Mouse (Mus musculus) heart, embryonic 10.5 days (tissue): ENCODE measurements at regions not wholly inside any gene's neighbourhood (a gene's known extent, or its start where the extent isn't known, plus 50 kb on each side); places are given as distances from the start of the nearest gene placed in this dataset.

Experiments used
- DNase-seq: peaks from one replicate; pipeline ENCODE4 v3.0.0-alpha.2; 2017; ENCODE audit warnings: low spot score
- H3K27ac ChIP-seq: fragments of 300-500 bp; sonication (generic); 2 replicates; pipeline ENCODE4 v1.5.1; 2016; ENCODE audit warnings: mild to moderate bottlenecking
- H3K27me3 ChIP-seq: fragments of 300-500 bp; sonication (generic); 2 replicates; pipeline ENCODE4 v1.6.1; 2016; ENCODE audit warnings: mild to moderate bottlenecking; ENCODE audit not compliant: poor library complexity, insufficient read depth, severe bottlenecking
- H3K36me3 ChIP-seq: fragments of 300-500 bp; sonication (generic); 2 replicates; pipeline ENCODE4 v1.6.1; 2016; ENCODE audit warnings: mild to moderate bottlenecking, moderate library complexity
- H3K4me1 ChIP-seq: fragments of 300-500 bp; sonication (generic); 2 replicates; pipeline ENCODE4 v1.6.1; 2016; ENCODE audit warnings: mild to moderate bottlenecking
- H3K4me3 ChIP-seq: fragments of 300-500 bp; sonication (generic); 2 replicates; pipeline ENCODE4 v1.5.1; 2016; ENCODE audit warnings: mild to moderate bottlenecking, moderate library complexity
- H3K9me3 ChIP-seq: fragments of 300-500 bp; sonication (generic); 2 replicates; pipeline ENCODE4 v1.6.1; 2016; ENCODE audit warnings: mild to moderate bottlenecking, moderate library complexity
- WGBS: fragments of 180-500 bp; shearing (Covaris S2); methylation state at CpG from one replicate; pipeline ENCODE4 v1.1.7; 2016; 5-methylcytosine and 5-hydroxymethylcytosine counted together

- WGBS, result 91% methylated on average over 2 of the region's 2 CpGs
- H3K9me3 ChIP-seq, result no peaks in the 10 kb centered on the region
- DNase-seq, result no peak
These were observed 124.9 kb upstream of the Tnr start for GRCm38 (mm10) chr1:159398643-159399042.

GRCm38 (mm10) chr1:159406317-159406716 is 117.3 kb upstream of the Tnr start:
- H3K9me3 ChIP-seq, result no peaks in the 10 kb centered on the region
- H3K4me3 ChIP-seq, result no peak overlapping the region
- peak overlapping the region; percentile 69; the same call in 1 of the 2 replicates for H3K27ac ChIP-seq
- H3K36me3 ChIP-seq, result no peaks in the 10 kb centered on the region
- peaks cover 10% of the 10 kb centered on the region for H3K4me1 ChIP-seq
- DNase-seq, result no peak
- 54% methylated on average over 7 of the region's 7 CpGs for WGBS
- no peaks in the 10 kb centered on the region for H3K27me3 ChIP-seq

More at GRCm38 (mm10) chr1:159398643-159399042, 124.9 kb upstream of the Tnr start:
- H3K27ac ChIP-seq, result no peak overlapping the region
- H3K4me3 ChIP-seq, result no peak overlapping the region
- no peaks in the 10 kb centered on the region; the same call in 1 of the 2 replicates for H3K27me3 ChIP-seq
- H3K4me1 ChIP-seq, result no peaks in the 10 kb centered on the region
- H3K36me3 ChIP-seq, result no peaks in the 10 kb centered on the region

DNA sequence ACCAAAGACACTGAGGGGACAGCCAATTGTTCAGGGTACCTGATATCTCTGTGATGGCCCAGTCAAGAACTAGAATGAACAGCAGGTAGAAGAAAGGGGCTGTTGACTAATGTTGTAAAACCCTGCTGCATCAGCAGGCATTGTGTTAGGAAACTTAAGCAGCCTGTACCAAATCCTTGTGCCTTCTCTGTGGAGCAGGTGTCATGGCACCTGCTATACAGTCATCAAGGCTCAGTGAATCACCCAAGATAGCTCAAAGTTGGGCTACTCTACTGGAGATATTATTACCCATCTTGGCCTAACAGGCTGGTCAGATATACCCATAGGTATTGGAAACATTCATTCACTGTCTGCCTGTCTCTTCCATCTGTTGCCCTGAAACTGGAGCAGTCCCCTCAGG is 116.8 kb upstream of the Tnr start:
- Histone ChIP-seq H3K9me3 (no peaks in the 10 kb centered on the region), H3K4me3 (no peak overlapping the region), H3K27me3 (no peaks in the 10 kb centered on the region), H3K4me1 (peaks cover 10% of the 10 kb centered on the region), H3K27ac (no peak overlapping the region), H3K36me3 (no peaks in the 10 kb centered on the region)
- DNase-seq, result no peak

DNA sequence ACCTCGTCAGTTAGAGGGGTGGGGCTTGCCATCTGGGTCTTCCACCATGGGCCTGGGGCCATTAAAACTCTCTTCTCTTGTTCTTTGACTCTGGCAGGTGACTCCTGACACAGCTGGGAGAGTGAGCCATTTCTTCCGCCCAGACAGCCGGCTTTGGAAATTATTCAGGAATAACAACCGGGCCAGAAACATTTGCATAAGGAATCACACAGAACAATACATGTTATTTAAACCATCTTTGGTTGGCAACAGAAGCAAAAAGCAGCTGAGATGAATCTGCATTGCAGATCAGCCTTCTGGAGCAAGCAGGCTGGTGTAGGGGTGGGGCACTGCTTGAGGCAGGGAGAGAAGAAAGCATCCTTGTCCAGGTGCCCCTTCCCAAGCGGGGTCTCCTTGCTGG is 110.2 kb upstream of the Tnr start:
- 76% methylated on average over 5 of the region's 5 CpGs for WGBS
- no peaks in the 10 kb centered on the region for H3K4me1 ChIP-seq
- no peaks in the 10 kb centered on the region for H3K27me3 ChIP-seq
- H3K27ac ChIP-seq, result no peak overlapping the region
- H3K9me3 ChIP-seq, result no peaks in the 10 kb centered on the region
- no peak overlapping the region for H3K4me3 ChIP-seq
- H3K36me3 ChIP-seq, result no peaks in the 10 kb centered on the region
- DNase-seq, result no peak

DNA sequence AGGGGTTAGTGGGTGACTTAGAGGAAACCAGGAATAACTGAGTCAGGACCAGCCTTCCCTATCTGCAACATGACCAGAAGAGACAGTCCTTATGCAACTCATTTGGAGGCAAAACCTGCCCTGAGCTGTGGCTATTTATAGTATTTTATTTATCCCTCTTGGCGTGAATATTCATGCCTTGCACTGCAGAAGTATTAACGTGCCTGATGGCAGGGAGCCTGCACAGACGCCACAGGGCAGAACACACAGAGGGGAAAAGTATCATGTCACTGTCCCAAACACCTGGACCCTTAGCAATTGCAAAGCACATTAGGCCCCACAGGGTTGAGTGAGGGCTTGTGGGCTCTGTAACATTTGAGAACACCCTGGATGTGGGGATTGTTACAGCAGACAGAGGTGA is 107.9 kb upstream of the Tnr start:
- no peaks in the 10 kb centered on the region for H3K27me3 ChIP-seq
- no peaks in the 10 kb centered on the region for H3K36me3 ChIP-seq
- H3K9me3 ChIP-seq, result no peaks in the 10 kb centered on the region
- H3K4me3 ChIP-seq, result no peak overlapping the region
- H3K4me1 ChIP-seq, result no peaks in the 10 kb centered on the region
- WGBS, result 68% methylated on average over 3 of the region's 3 CpGs
- H3K27ac ChIP-seq, result no peak overlapping the region
- DNase-seq, result no peak

DNA sequence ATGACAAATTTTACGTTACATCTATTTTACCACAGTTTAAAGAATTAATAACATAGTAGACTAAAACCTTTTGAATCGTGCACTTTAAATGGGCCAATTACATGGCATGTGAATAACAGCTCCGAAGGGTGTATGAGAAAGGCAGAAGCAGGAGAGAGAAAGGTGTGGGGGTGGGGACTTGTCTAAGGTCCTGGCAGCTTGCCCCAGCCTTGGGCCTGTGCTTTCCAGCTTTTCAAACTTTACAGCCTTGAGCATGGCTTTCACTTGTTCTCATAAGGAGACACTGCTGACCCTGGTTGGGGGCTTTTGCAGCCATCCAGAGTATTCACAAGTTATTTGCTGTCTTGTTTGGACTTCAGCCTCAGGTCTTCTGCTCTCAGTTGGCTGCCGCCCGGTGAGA is 106.4 kb upstream of the Tnr start:
- H3K9me3 ChIP-seq, result no peaks in the 10 kb centered on the region
- no peaks in the 10 kb centered on the region for H3K4me1 ChIP-seq
- no peak for DNase-seq
- WGBS, result 86% methylated on average over 5 of the region's 5 CpGs
- H3K36me3 ChIP-seq, result no peaks in the 10 kb centered on the region
- no peak overlapping the region for H3K27ac ChIP-seq
- no peaks in the 10 kb centered on the region for H3K27me3 ChIP-seq
- H3K4me3 ChIP-seq, result no peak overlapping the region

DNA sequence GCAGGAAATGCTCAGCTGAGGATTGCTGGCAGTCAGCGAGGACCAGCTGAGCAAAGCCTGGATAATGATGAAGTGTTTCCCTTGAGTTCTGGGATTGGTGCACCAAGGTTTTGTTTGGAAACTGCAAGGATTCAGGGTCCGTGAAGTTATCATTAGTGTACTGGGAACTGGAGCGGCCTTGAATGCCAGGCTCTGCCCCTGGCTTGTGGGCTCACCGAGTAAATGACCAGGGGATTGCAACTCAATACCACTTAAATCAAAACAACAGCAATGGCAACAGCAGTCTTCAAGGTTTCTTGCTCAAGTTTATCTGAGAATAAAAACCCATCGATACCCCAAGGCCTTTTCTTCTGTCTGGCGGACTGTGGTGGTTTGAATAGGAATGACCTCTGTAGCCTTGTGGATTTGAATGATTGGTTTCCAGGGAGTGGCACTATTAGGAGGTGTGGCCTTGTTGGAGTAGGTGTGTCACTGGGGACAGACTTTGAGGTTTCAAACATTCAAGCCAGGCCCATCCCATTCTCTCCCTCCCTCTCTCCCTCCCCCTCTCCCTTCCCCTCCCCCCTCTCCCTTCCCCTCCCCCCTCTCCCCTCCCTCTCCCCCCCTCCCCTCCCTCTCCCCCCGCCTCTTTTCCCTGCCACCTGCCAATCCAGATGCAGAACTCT is 104.1 kb upstream of the Tnr start:
- Histone ChIP-seq H3K9me3 (no peaks in the 10 kb centered on the region), H3K36me3 (no peaks in the 10 kb centered on the region), H3K4me1 (no peaks in the 10 kb centered on the region), H3K4me3 (no peak overlapping the region), H3K27ac (no peak overlapping the region), H3K27me3 (no peaks in the 10 kb centered on the region)
- WGBS, result 77% methylated on average over 6 of the region's 7 CpGs
- no peak for DNase-seq

DNA sequence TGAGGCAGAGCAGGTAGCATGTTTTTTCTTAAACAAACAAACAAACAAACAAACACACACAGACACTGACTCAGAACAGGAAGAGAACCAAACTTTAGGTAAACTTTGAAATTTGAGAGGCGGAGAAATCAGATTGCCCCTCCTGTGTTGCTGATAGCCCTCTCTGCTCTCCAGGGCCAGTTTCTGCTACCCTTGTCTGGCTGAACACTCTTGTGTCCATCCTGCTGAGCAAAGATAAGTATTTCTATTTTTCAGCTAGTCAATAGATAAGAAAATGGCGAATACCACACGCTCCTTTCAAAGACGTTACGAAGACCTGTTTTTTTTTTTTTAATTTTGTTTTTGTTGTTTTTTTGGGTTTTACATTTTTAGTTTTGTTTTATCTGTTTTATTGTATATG is 103.4 kb upstream of the Tnr start:
- Histone ChIP-seq H3K9me3 (no peaks in the 10 kb centered on the region), H3K27me3 (no peaks in the 10 kb centered on the region), H3K27ac (no peak overlapping the region), H3K4me3 (no peak overlapping the region), H3K36me3 (no peaks in the 10 kb centered on the region), H3K4me1 (no peaks in the 10 kb centered on the region)
- WGBS, result 70% methylated on average over 5 of the region's 5 CpGs
- no peak for DNase-seq

DNA sequence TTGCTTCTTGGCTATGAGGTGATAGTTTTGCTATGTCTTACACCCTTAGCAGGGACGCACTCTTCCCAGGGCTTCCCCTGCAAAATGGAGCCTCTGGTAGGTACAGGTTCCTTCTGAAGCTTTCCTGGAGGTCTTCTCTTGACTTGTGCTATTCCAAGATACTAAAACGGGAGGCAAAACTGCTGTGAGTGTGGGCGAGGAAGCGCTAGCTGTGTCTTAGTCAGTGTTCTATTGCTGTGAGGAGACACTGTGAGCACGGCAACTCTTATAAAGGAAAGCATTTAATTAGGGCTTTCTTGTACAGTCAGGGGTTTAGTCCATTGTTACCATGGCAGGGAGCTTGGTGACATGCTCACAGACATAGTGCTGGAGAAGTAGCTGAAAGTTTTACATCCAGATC is 99.9 kb upstream of the Tnr start:
- WGBS, result 89% methylated on average over 5 of the region's 5 CpGs
- H3K36me3 ChIP-seq, result no peaks in the 10 kb centered on the region
- DNase-seq, result no peak
- no peak overlapping the region for H3K4me3 ChIP-seq
- H3K9me3 ChIP-seq, result no peaks in the 10 kb centered on the region
- no peaks in the 10 kb centered on the region for H3K4me1 ChIP-seq
- H3K27ac ChIP-seq, result no peak overlapping the region
- H3K27me3 ChIP-seq, result no peaks in the 10 kb centered on the region

- no peaks in the 10 kb centered on the region for H3K4me1 ChIP-seq
- DNase-seq, result no peak
These were observed 93.6 kb upstream of the Tnr start for GRCm38 (mm10) chr1:159429926-159430325.

DNA sequence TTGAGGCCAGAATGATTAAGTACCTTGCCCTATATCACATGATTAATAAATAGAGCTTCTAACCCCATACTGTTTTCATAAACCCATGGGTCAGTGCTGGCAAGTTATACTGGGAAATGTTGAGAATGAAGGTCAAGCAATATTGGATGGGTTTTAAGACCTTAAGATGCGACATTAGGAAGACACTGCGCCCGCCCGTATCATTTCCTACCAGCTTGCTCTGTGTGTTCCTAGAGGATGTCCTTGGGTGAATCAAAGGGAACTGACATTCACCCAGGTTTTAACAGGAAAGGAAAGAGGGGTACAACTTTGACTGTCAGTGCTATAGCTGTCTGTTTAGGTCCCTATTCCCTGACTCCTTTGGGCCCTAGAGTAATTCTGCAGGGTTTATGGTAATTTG is 90.0 kb upstream of the Tnr start:
- H3K27ac ChIP-seq, result no peak overlapping the region
- WGBS, result 91% methylated on average over 4 of the region's 4 CpGs

More at GRCm38 (mm10) chr1:159429926-159430325, 93.6 kb upstream of the Tnr start:
- Histone ChIP-seq H3K36me3 (no peaks in the 10 kb centered on the region), H3K9me3 (no peaks in the 10 kb centered on the region), H3K27ac (no peak overlapping the region), H3K4me3 (no peak overlapping the region), H3K27me3 (no peaks in the 10 kb centered on the region)

DNA sequence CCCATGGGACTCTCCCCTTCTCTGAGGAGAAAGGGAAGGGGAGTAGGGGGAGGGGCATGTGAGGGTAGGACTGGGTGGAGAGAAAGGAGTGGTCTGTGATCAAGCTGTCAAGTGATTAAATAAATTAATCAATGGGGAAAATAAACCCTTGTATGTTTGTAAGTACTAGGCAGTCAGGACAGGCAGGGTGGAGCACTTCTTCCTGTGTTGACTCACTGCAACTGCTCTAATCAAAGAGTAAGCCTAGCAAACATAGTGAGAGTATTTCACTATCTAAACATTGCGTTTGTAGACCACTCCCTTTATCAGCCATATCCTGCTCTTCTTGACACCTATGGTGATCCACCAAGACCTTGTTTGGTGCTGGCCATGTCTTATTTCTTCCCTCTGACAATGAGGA is 82.8 kb upstream of the Tnr start:
- Histone ChIP-seq H3K4me3 (no peak overlapping the region), H3K27ac (no peak overlapping the region), H3K4me1 (no peaks in the 10 kb centered on the region), H3K27me3 (no peaks in the 10 kb centered on the region), H3K9me3 (no peaks in the 10 kb centered on the region), H3K36me3 (no peaks in the 10 kb centered on the region)
- 28% methylated on average over 1 of the region's 1 CpGs for WGBS
- no peak for DNase-seq

More for the DNA sequence above, 90.0 kb upstream of the Tnr start:
- DNase-seq, result no peak
- Histone ChIP-seq H3K9me3 (no peaks in the 10 kb centered on the region), H3K4me1 (no peaks in the 10 kb centered on the region), H3K36me3 (no peaks in the 10 kb centered on the region), H3K4me3 (no peak overlapping the region), H3K27me3 (no peaks in the 10 kb centered on the region)

- 76% methylated on average over 1 of the region's 1 CpGs for WGBS
- no peaks in the 10 kb centered on the region for H3K27me3 ChIP-seq
- no peak overlapping the region for H3K27ac ChIP-seq
- no peaks in the 10 kb centered on the region for H3K9me3 ChIP-seq
- no peaks in the 10 kb centered on the region for H3K4me1 ChIP-seq
- no peak for DNase-seq
- no peaks in the 10 kb centered on the region for H3K36me3 ChIP-seq
- no peak overlapping the region for H3K4me3 ChIP-seq
These were observed 79.5 kb upstream of the Tnr start for GRCm38 (mm10) chr1:159444093-159444492.

DNA sequence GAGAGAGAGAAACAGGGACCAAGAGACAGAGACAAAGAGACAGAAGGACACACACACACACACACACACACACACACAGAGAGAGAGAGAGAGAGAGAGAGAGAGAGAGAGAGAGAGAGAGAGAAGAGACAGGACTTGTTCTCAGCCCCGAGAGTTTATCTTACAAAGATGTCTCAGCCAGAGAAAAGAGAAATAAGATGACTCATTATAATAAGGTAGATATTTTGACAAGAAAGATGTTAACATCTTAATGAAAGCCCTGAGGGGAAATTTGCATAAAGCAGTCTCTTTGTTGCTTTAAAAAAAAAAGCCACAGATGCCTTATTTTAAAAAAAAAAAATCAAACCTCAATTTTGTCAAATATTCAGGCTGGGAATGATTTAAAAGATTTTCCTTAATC is 78.1 kb upstream of the Tnr start:
- no peaks in the 10 kb centered on the region for H3K27me3 ChIP-seq
- 71% methylated on average over 1 of the region's 1 CpGs for WGBS
- H3K9me3 ChIP-seq, result no peaks in the 10 kb centered on the region
- DNase-seq, result no peak
- no peak overlapping the region for H3K4me3 ChIP-seq
- no peaks in the 10 kb centered on the region for H3K4me1 ChIP-seq
- no peaks in the 10 kb centered on the region for H3K36me3 ChIP-seq
- H3K27ac ChIP-seq, result no peak overlapping the region
